Mouse (Mus musculus): ENCODE results near the gene Slc39a8. TPM values are rescaled to one million over a fixed set of nuclear protein-coding genes. Genes with fewer than 3 reads are reported as not detected.

The Slc39a8 gene
- total and polyA plus RNA-seq, 3 experiments = 2.8 to 7.1 (median 5.3) TPM

DNA sequence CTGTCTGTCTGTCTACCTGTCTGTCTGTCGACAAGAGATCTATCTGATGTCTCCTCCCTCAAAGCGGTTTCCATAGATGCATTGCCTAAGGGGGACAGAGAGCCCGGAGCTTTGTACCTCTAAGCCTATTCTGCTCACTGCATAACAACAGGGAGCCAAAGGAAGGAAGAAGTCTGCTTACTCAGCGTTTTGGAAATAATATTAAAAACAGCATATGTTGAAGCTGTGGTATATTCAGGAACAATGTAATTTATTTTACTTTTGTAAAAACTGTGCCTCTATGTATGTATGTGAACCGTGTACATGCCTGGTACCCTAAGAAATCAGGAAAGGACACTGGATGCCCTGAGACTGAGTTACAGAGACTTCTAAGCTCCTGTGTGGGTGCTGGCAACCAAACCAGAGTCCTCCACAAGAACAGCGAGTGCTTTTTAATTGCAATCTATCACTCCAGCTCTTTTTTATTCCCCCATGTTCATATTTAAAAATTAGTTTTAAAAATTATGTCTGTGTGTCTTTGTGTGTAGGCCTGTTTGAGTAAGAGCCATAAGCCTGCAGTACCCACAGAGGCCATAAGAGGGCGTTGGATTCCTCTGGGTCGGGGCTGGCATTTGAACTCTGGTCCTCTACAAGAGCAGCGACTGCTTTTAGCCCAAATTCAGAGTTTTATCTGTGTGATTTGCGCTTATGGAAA lies 28.7 kb downstream of the Slc39a8 start:
- H3K9ac ChIP-seq (ENCODE audit: low read depth, low read length) = no peak overlapping the region
- no peak overlapping the region for H3K4me3 ChIP-seq
- no peaks in the 10 kb centered on the region for H3K36me3 ChIP-seq (ENCODE audit: control insufficient read depth, insufficient read depth, low read length)
- WGBS = 82% methylated on average over 10 of the region's 10 CpGs
- H3K79me2 ChIP-seq (replicated peaks; ENCODE audit: control insufficient read depth, insufficient read depth, low read length) = no peaks in the 10 kb centered on the region
- DNase-seq = no peak
- H3K4me1 ChIP-seq (ENCODE audit: control insufficient read depth, insufficient read depth, low read length) = no peaks in the 10 kb centered on the region
- no peaks in the 10 kb centered on the region for H3K27me3 ChIP-seq (ENCODE audit: control insufficient read depth, insufficient read depth, low read length)
- no peak overlapping the region for H3K27ac ChIP-seq
- intact Hi-C loops (cut with DNase I) = no loop called here
- TF ChIP-seq EP300 (IDR thresholded peaks at IDR 0.05; ENCODE audit: insufficient read depth, low read depth, low read length) (no peak), CTCF (IDR thresholded peaks at IDR 0.05) (0 out of 2 replicates have a peak, but pooled peaks have one; percentile 6)

DNA sequence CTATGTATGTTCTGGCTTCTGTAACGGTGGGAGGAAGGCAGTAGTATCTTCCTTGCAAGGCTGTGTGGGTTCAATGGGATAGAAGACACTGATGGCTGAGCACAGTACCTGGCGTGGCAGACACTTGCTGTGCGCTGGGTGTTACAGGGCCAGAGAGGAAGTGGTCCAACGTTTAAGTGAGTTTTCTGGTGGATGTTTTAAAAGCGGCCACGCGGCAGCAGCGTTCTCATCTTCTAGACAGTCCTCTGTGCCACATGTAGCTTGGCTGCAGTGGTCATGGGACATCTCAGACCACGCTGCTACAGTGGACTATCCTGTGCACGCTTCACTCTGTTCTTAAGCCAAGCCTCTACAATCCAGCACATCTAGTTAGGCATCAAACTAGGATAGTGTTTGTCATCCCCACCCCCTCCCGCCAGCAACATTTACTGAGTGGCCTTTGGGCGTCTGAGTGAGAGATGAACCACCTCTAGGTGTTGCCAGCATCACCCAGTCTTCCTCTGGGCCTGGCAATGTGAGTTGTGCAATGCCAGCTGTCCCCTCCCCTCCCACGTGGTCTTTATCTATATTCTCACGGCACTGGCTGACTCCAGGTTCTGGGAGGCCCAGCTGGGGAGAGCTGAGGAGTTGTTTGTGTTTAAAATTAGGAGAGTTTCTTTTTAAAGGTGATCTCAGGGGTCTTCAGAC lies 29.4 kb downstream of the Slc39a8 start:
- Histone ChIP-seq H3K9ac (ENCODE audit: low read depth, low read length) (no peak overlapping the region), H3K4me1 (ENCODE audit: control insufficient read depth, insufficient read depth, low read length) (no peaks in the 10 kb centered on the region), H3K79me2 (replicated peaks; ENCODE audit: control insufficient read depth, insufficient read depth, low read length) (no peaks in the 10 kb centered on the region), H3K27ac (no peak overlapping the region), H3K36me3 (ENCODE audit: control insufficient read depth, insufficient read depth, low read length) (no peaks in the 10 kb centered on the region), H3K4me3 (no peak overlapping the region), H3K27me3 (ENCODE audit: control insufficient read depth, insufficient read depth, low read length) (no peaks in the 10 kb centered on the region)
- intact Hi-C loops (cut with DNase I) = no loop called here
- TF ChIP-seq POLR2A (IDR thresholded peaks at IDR 0.05; ENCODE audit: insufficient read depth, low read depth, low read length) = no peak
- TF ChIP-seq CTCF (IDR thresholded peaks at IDR 0.05) = no peak
- TF ChIP-seq EP300 (IDR thresholded peaks at IDR 0.05; ENCODE audit: insufficient read depth, low read depth, low read length) = no peak
- DNase-seq = no peak
- 75% methylated on average over 14 of the region's 14 CpGs for WGBS

DNA sequence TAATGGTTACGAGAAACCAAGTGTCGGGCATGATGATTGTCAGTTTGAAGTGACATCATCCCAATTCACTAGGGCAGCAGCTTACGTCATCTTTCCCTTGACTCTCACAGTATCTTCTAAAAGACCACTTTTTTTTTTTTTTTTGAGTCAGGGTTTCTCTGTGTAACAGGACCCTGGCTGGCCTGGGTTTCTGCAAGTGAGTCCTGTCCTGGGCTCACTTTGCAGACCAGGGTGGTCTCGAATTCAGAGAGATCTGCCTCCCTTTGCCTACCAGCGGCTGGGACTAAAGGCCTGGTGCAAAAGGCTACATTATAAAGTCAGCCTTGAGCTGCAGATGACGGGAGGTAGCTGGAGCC lies 29.9 kb downstream of the Slc39a8 start:
- 78% methylated on average over 6 of the region's 6 CpGs for WGBS
- no peaks in the 10 kb centered on the region for H3K36me3 ChIP-seq (ENCODE audit: control insufficient read depth, insufficient read depth, low read length)

DNA sequence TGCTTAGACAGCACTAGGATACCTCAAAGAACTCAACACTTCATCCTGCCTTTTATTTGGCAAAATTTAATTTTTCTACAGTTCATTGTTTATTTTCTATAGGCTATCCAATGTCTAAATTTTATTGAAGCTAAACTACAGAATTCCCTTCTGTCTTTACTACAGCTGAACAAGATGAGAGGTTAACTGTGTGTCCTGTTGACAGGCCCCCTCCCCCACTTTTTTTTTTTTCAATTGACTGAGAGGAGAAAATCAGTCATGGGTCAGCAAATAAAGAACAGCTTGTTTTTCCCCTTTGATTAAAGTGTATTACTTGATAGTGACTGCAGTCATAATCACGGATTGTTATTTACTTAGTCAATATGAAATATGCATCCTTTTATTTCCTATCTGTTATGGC lies 31.2 kb downstream of the Slc39a8 start:
- intact Hi-C loops (cut with DNase I) = no loop called here
- H3K79me2 ChIP-seq (replicated peaks; ENCODE audit: control insufficient read depth, insufficient read depth, low read length) = no peaks in the 10 kb centered on the region

More for the DNA sequence above, 29.9 kb downstream of the Slc39a8 start:
- Histone ChIP-seq H3K4me3 (no peak overlapping the region), H3K79me2 (replicated peaks; ENCODE audit: control insufficient read depth, insufficient read depth, low read length) (no peaks in the 10 kb centered on the region), H3K27me3 (ENCODE audit: control insufficient read depth, insufficient read depth, low read length) (no peaks in the 10 kb centered on the region), H3K4me1 (ENCODE audit: control insufficient read depth, insufficient read depth, low read length) (no peaks in the 10 kb centered on the region), H3K9ac (ENCODE audit: low read depth, low read length) (no peak overlapping the region), H3K27ac (no peak overlapping the region)
- no peak for DNase-seq
- intact Hi-C loops (cut with DNase I) = no loop called here
- TF ChIP-seq POLR2A (IDR thresholded peaks at IDR 0.05; ENCODE audit: insufficient read depth, low read depth, low read length) = no peak
- TF ChIP-seq CTCF (IDR thresholded peaks at IDR 0.05) = no peak
- TF ChIP-seq EP300 (IDR thresholded peaks at IDR 0.05; ENCODE audit: insufficient read depth, low read depth, low read length) = no peak

DNA sequence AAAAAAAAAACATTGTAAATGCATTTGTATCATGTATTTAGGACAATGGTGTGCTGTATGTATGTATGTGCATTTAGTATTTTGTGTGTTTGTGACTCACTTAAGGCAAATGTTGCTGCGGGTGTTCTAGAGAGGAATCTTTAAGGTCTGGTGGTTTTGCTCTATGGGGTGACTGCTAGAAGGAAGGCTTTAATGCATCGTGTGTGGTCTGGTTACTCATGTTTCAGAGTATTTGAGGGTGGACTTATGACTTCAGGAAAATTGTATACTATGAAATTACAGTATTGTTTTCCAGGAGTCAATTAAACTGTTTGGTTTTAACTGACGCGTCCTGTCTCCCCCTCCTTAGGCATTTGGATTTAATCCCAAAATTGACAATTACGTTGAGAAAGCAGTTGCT lies 32.1 kb downstream of the Slc39a8 start:
- intact Hi-C loops (cut with DNase I) = no loop called here
- no peaks in the 10 kb centered on the region for H3K79me2 ChIP-seq (replicated peaks; ENCODE audit: control insufficient read depth, insufficient read depth, low read length)
- no peak overlapping the region for H3K9ac ChIP-seq (ENCODE audit: low read depth, low read length)
- H3K27me3 ChIP-seq (ENCODE audit: control insufficient read depth, insufficient read depth, low read length) = no peaks in the 10 kb centered on the region
- H3K36me3 ChIP-seq (ENCODE audit: control insufficient read depth, insufficient read depth, low read length) = no peaks in the 10 kb centered on the region
- H3K27ac ChIP-seq = no peak overlapping the region
- DNase-seq = no peak
- no peaks in the 10 kb centered on the region for H3K4me1 ChIP-seq (ENCODE audit: control insufficient read depth, insufficient read depth, low read length)
- WGBS = 79% methylated on average over 5 of the region's 5 CpGs
- no peak overlapping the region for H3K4me3 ChIP-seq
- TF ChIP-seq EP300 (IDR thresholded peaks at IDR 0.05; ENCODE audit: insufficient read depth, low read depth, low read length) (no peak), CTCF (IDR thresholded peaks at IDR 0.05) (no peak), POLR2A (IDR thresholded peaks at IDR 0.05; ENCODE audit: insufficient read depth, low read depth, low read length) (no peak)

More for the DNA sequence above, 31.2 kb downstream of the Slc39a8 start:
- H3K9ac ChIP-seq (ENCODE audit: low read depth, low read length) = no peak overlapping the region
- H3K4me1 ChIP-seq (ENCODE audit: control insufficient read depth, insufficient read depth, low read length) = no peaks in the 10 kb centered on the region
- no peak for DNase-seq
- TF ChIP-seq CTCF (IDR thresholded peaks at IDR 0.05) (no peak), POLR2A (IDR thresholded peaks at IDR 0.05; ENCODE audit: insufficient read depth, low read depth, low read length) (no peak), EP300 (IDR thresholded peaks at IDR 0.05; ENCODE audit: insufficient read depth, low read depth, low read length) (no peak)
- H3K4me3 ChIP-seq = no peak overlapping the region
- no peak overlapping the region for H3K27ac ChIP-seq
- no peaks in the 10 kb centered on the region for H3K27me3 ChIP-seq (ENCODE audit: control insufficient read depth, insufficient read depth, low read length)
- H3K36me3 ChIP-seq (ENCODE audit: control insufficient read depth, insufficient read depth, low read length) = no peaks in the 10 kb centered on the region
- WGBS = 60% methylated on average over 1 of the region's 1 CpGs

DNA sequence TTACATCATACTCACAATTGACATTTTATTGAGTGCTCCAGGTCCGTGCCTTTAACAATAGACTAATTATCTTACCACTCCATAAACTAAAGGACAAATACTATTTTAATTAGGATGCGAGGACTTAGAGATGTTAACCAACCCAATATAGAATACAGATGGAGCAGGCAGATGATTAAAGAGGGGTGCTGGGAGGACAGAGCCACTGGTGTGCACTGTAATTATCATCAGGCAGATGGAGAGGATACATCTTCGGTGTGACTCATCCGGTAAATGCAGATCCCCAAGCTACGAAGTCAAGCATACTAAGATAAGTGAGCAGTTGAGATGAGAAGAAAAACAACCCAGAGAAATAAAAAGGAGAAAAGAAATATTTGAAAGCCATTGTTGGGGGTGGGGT lies 34.4 kb downstream of the Slc39a8 start:
- H3K36me3 ChIP-seq (ENCODE audit: control insufficient read depth, insufficient read depth, low read length) = no peaks in the 10 kb centered on the region
- no peaks in the 10 kb centered on the region for H3K79me2 ChIP-seq (replicated peaks; ENCODE audit: control insufficient read depth, insufficient read depth, low read length)
- intact Hi-C loops (cut with DNase I) = no loop called here
- no peak overlapping the region for H3K9ac ChIP-seq (ENCODE audit: low read depth, low read length)
- H3K4me3 ChIP-seq = no peak overlapping the region
- TF ChIP-seq CTCF (IDR thresholded peaks at IDR 0.05) = no peak
- H3K27me3 ChIP-seq (ENCODE audit: control insufficient read depth, insufficient read depth, low read length) = no peaks in the 10 kb centered on the region
- H3K27ac ChIP-seq = no peak overlapping the region
- 86% methylated on average over 5 of the region's 5 CpGs for WGBS
- no peak for DNase-seq
- no peaks in the 10 kb centered on the region for H3K4me1 ChIP-seq (ENCODE audit: control insufficient read depth, insufficient read depth, low read length)

All from heart, adult 2 months (tissue).